Mouse (Mus musculus): ENCODE results near the gene Gm49321. TPM values are rescaled to one million over a fixed set of nuclear protein-coding genes. Genes with fewer than 3 reads are reported as not detected.
A peak's percentile ranks its signal among the peaks of the same experiment; 100 is the strongest.

The Gm49321 gene
- polyA plus RNA-seq, 1 experiment, result not detected

GRCm38 (mm10) chr12:73953420-73954186 is 16.1 kb downstream of the Gm49321 start:
- WGBS, result 56% methylated on average over 14 of the region's 14 CpGs
- TF ChIP-seq POLR2A (IDR thresholded peaks at IDR 0.05; ENCODE audit: control insufficient read depth, extremely low read depth, insufficient read depth, low read length, poor library complexity) (no peak), CTCF (IDR thresholded peaks at IDR 0.05; ENCODE audit: borderline replicate concordance, control insufficient read depth, extremely low read depth, insufficient read depth, low read length, poor library complexity) (no peak)
- Histone ChIP-seq H3K27me3 (ENCODE audit: control insufficient read depth, insufficient read depth, low read length) (no peaks in the 10 kb centered on the region; the same call in 1 of the 2 replicates), H3K27ac (ENCODE audit: control insufficient read depth, insufficient read depth, low read length) (no peak overlapping the region), H3K4me3 (ENCODE audit: control insufficient read depth, insufficient read depth, low read length) (no peak overlapping the region), H3K4me1 (replicated peaks; ENCODE audit: control insufficient read depth, insufficient read depth, low read length) (peaks cover 8% of the 10 kb centered on the region), H3K36me3 (ENCODE audit: control insufficient read depth, insufficient read depth, low read length) (peaks cover 3% of the 10 kb centered on the region; the same call in 1 of the 2 replicates)
- DNase-seq, result peak; percentile 32

GRCm38 (mm10) chr12:73954785-73955184 is 17.3 kb downstream of the Gm49321 start:
- 52% methylated on average over 5 of the region's 5 CpGs for WGBS
- peaks cover 8% of the 10 kb centered on the region for H3K4me1 ChIP-seq (replicated peaks; ENCODE audit: control insufficient read depth, insufficient read depth, low read length)
- H3K27me3 ChIP-seq (ENCODE audit: control insufficient read depth, insufficient read depth, low read length), result no peaks in the 10 kb centered on the region; the same call in 1 of the 2 replicates
- no peaks in the 10 kb centered on the region for H3K36me3 ChIP-seq (ENCODE audit: control insufficient read depth, insufficient read depth, low read length)
- H3K27ac ChIP-seq (ENCODE audit: control insufficient read depth, insufficient read depth, low read length), result no peak overlapping the region
- H3K4me3 ChIP-seq (ENCODE audit: control insufficient read depth, insufficient read depth, low read length), result no peak overlapping the region
- no peak for DNase-seq
- TF ChIP-seq CTCF (IDR thresholded peaks at IDR 0.05; ENCODE audit: borderline replicate concordance, control insufficient read depth, extremely low read depth, insufficient read depth, low read length, poor library complexity), result no peak
- no peak for TF ChIP-seq POLR2A (IDR thresholded peaks at IDR 0.05; ENCODE audit: control insufficient read depth, extremely low read depth, insufficient read depth, low read length, poor library complexity)

GRCm38 (mm10) chr12:73957676-73958075 is 20.2 kb downstream of the Gm49321 start:
- peaks cover 7% of the 10 kb centered on the region for H3K4me1 ChIP-seq (replicated peaks; ENCODE audit: control insufficient read depth, insufficient read depth, low read length)
- H3K4me3 ChIP-seq (ENCODE audit: control insufficient read depth, insufficient read depth, low read length), result no peak overlapping the region
- no peak for DNase-seq
- no peak overlapping the region for H3K27ac ChIP-seq (ENCODE audit: control insufficient read depth, insufficient read depth, low read length)
- no peak for TF ChIP-seq POLR2A (IDR thresholded peaks at IDR 0.05; ENCODE audit: control insufficient read depth, extremely low read depth, insufficient read depth, low read length, poor library complexity)
- TF ChIP-seq CTCF (IDR thresholded peaks at IDR 0.05; ENCODE audit: borderline replicate concordance, control insufficient read depth, extremely low read depth, insufficient read depth, low read length, poor library complexity), result no peak
- 94% methylated on average over 3 of the region's 3 CpGs for whole genome bisulfite sequencing
- H3K36me3 ChIP-seq (ENCODE audit: control insufficient read depth, insufficient read depth, low read length), result no peaks in the 10 kb centered on the region
- H3K27me3 ChIP-seq (ENCODE audit: control insufficient read depth, insufficient read depth, low read length), result no peaks in the 10 kb centered on the region; the same call in 1 of the 2 replicates

GRCm38 (mm10) chr12:73958830-73959229 is 21.4 kb downstream of the Gm49321 start:
- DNase-seq, result no peak
- no peak overlapping the region for H3K4me3 ChIP-seq (ENCODE audit: control insufficient read depth, insufficient read depth, low read length)
- peaks cover 3% of the 10 kb centered on the region for H3K4me1 ChIP-seq (replicated peaks; ENCODE audit: control insufficient read depth, insufficient read depth, low read length)
- WGBS, result 92% methylated on average over 2 of the region's 2 CpGs
- no peaks in the 10 kb centered on the region for H3K36me3 ChIP-seq (ENCODE audit: control insufficient read depth, insufficient read depth, low read length)
- H3K27ac ChIP-seq (ENCODE audit: control insufficient read depth, insufficient read depth, low read length), result no peak overlapping the region
- TF ChIP-seq POLR2A (IDR thresholded peaks at IDR 0.05; ENCODE audit: control insufficient read depth, extremely low read depth, insufficient read depth, low read length, poor library complexity) (no peak), CTCF (IDR thresholded peaks at IDR 0.05; ENCODE audit: borderline replicate concordance, control insufficient read depth, extremely low read depth, insufficient read depth, low read length, poor library complexity) (no peak)
- H3K27me3 ChIP-seq (ENCODE audit: control insufficient read depth, insufficient read depth, low read length), result no peaks in the 10 kb centered on the region

- DNase-seq, result peak; percentile 97
- Histone ChIP-seq H3K4me3 (ENCODE audit: control insufficient read depth, insufficient read depth, low read length) (peak within 1 kb of the TSS; percentile 92), H3K4me1 (replicated peaks; ENCODE audit: control insufficient read depth, insufficient read depth, low read length) (peaks cover 7% of the 10 kb centered on the region; the same call in 1 of the 2 replicates), H3K27me3 (ENCODE audit: control insufficient read depth, insufficient read depth, low read length) (no peaks in the 10 kb centered on the region), H3K27ac (ENCODE audit: control insufficient read depth, insufficient read depth, low read length) (no peak within 1 kb of the TSS), H3K36me3 (ENCODE audit: control insufficient read depth, insufficient read depth, low read length) (peaks cover 16% of the 10 kb centered on the region)
- TF ChIP-seq CTCF (IDR thresholded peaks at IDR 0.05; ENCODE audit: borderline replicate concordance, control insufficient read depth, extremely low read depth, insufficient read depth, low read length, poor library complexity) (no peak), POLR2A (IDR thresholded peaks at IDR 0.05; ENCODE audit: control insufficient read depth, extremely low read depth, insufficient read depth, low read length, poor library complexity) (peak; percentile 69; the same call in 1 of the 2 replicates)
- WGBS, result 2% methylated on average over 60 of the region's 60 CpGs
Measured at GRCm38 (mm10) chr12:73964291-73965281, 27.1 kb downstream of the Gm49321 start, which contains the start of gene Snapc1. Gene Snapc1, plus strand, starts transcription at chr12:73964481.

- Histone ChIP-seq H3K4me3 (ENCODE audit: control insufficient read depth, insufficient read depth, low read length) (no peak overlapping the region), H3K27ac (ENCODE audit: control insufficient read depth, insufficient read depth, low read length) (no peak overlapping the region), H3K4me1 (replicated peaks; ENCODE audit: control insufficient read depth, insufficient read depth, low read length) (peaks cover 7% of the 10 kb centered on the region; the same call in 1 of the 2 replicates), H3K27me3 (ENCODE audit: control insufficient read depth, insufficient read depth, low read length) (no peaks in the 10 kb centered on the region), H3K36me3 (ENCODE audit: control insufficient read depth, insufficient read depth, low read length) (peaks cover 43% of the 10 kb centered on the region)
- no peak for TF ChIP-seq POLR2A (IDR thresholded peaks at IDR 0.05; ENCODE audit: control insufficient read depth, extremely low read depth, insufficient read depth, low read length, poor library complexity)
- no peak for TF ChIP-seq CTCF (IDR thresholded peaks at IDR 0.05; ENCODE audit: borderline replicate concordance, control insufficient read depth, extremely low read depth, insufficient read depth, low read length, poor library complexity)
- DNase-seq, result no peak
- 98% methylated on average over 8 of the region's 8 CpGs for WGBS
Measured at GRCm38 (mm10) chr12:73969142-73969541, 31.7 kb downstream of the Gm49321 start.

Data from thymus, adult 2 months (tissue).